Mouse (Mus musculus): ENCODE measurements around the gene Rnaseh2a. TPM values are rescaled to one million over a fixed set of nuclear protein-coding genes. Genes with fewer than 3 reads are reported as not detected.

Rnaseh2a gene
- polyA plus RNA-seq, 1 experiment = 39.8 TPM

GRCm38 (mm10) chr8:84970135-84970790 is 696 bp upstream of the Rnaseh2a start:
- Histone ChIP-seq H3K4me1 (ENCODE audit: control insufficient read depth, insufficient read depth, low read length) (peaks cover 26% of the 10 kb centered on the region), H3K27ac (ENCODE audit: insufficient read depth, low read depth, low read length) (peak overlapping the region; percentile 73), H3K4me3 (ENCODE audit: insufficient read depth, low read length) (peak overlapping the region; percentile 80)
- TF ChIP-seq POLR2A (IDR thresholded peaks at IDR 0.05; ENCODE audit: borderline replicate concordance, low read depth, low read length) (no peak), CTCF (IDR thresholded peaks at IDR 0.05; ENCODE audit: low read depth, low read length) (no peak)

GRCm38 (mm10) chr8:84968650-84969049 is 917 bp downstream of the Rnaseh2a start:
- peak overlapping the region; percentile 80 for H3K4me3 ChIP-seq (ENCODE audit: insufficient read depth, low read length)
- H3K4me1 ChIP-seq (ENCODE audit: control insufficient read depth, insufficient read depth, low read length) = peaks cover 22% of the 10 kb centered on the region
- TF ChIP-seq CTCF (IDR thresholded peaks at IDR 0.05; ENCODE audit: low read depth, low read length) (no peak), POLR2A (IDR thresholded peaks at IDR 0.05; ENCODE audit: borderline replicate concordance, low read depth, low read length) (no peak)
- peak overlapping the region; percentile 87 for H3K27ac ChIP-seq (ENCODE audit: insufficient read depth, low read depth, low read length)

- H3K4me1 ChIP-seq (ENCODE audit: control insufficient read depth, insufficient read depth, low read length) = peaks cover 22% of the 10 kb centered on the region
- H3K4me3 ChIP-seq (ENCODE audit: insufficient read depth, low read length) = peak overlapping the region; percentile 17
- H3K27ac ChIP-seq (ENCODE audit: insufficient read depth, low read depth, low read length) = peak overlapping the region; percentile 87
- TF ChIP-seq CTCF (IDR thresholded peaks at IDR 0.05; ENCODE audit: low read depth, low read length) (no peak), POLR2A (IDR thresholded peaks at IDR 0.05; ENCODE audit: borderline replicate concordance, low read depth, low read length) (no peak)
These were observed 1.8 kb downstream of the Rnaseh2a start for GRCm38 (mm10) chr8:84967532-84968304.

GRCm38 (mm10) chr8:84966603-84967002 is 3.0 kb downstream of the Rnaseh2a start:
- peaks cover 22% of the 10 kb centered on the region for H3K4me1 ChIP-seq (ENCODE audit: control insufficient read depth, insufficient read depth, low read length)
- H3K27ac ChIP-seq (ENCODE audit: insufficient read depth, low read depth, low read length) = no peak overlapping the region
- no peak for TF ChIP-seq POLR2A (IDR thresholded peaks at IDR 0.05; ENCODE audit: borderline replicate concordance, low read depth, low read length)
- no peak for TF ChIP-seq CTCF (IDR thresholded peaks at IDR 0.05; ENCODE audit: low read depth, low read length)
- no peak overlapping the region for H3K4me3 ChIP-seq (ENCODE audit: insufficient read depth, low read length)

GRCm38 (mm10) chr8:84965731-84966291 is 3.8 kb downstream of the Rnaseh2a start:
- Histone ChIP-seq H3K4me1 (ENCODE audit: control insufficient read depth, insufficient read depth, low read length) (peaks cover 22% of the 10 kb centered on the region), H3K27ac (ENCODE audit: insufficient read depth, low read depth, low read length) (peak overlapping the region; percentile 55), H3K4me3 (ENCODE audit: insufficient read depth, low read length) (peak overlapping the region; percentile 83)
- TF ChIP-seq POLR2A (IDR thresholded peaks at IDR 0.05; ENCODE audit: borderline replicate concordance, low read depth, low read length) = no peak
- TF ChIP-seq CTCF (IDR thresholded peaks at IDR 0.05; ENCODE audit: low read depth, low read length) = no peak

GRCm38 (mm10) chr8:84963952-84964351 is 5.6 kb downstream of the Rnaseh2a start:
- no peak overlapping the region for H3K4me3 ChIP-seq (ENCODE audit: insufficient read depth, low read length)
- TF ChIP-seq CTCF (IDR thresholded peaks at IDR 0.05; ENCODE audit: low read depth, low read length) (no peak), POLR2A (IDR thresholded peaks at IDR 0.05; ENCODE audit: borderline replicate concordance, low read depth, low read length) (no peak)
- H3K27ac ChIP-seq (ENCODE audit: insufficient read depth, low read depth, low read length) = no peak overlapping the region
- H3K4me1 ChIP-seq (ENCODE audit: control insufficient read depth, insufficient read depth, low read length) = peaks cover 22% of the 10 kb centered on the region

GRCm38 (mm10) chr8:84959811-84960210 is 9.8 kb downstream of the Rnaseh2a start:
- Histone ChIP-seq H3K4me3 (ENCODE audit: insufficient read depth, low read length) (no peak overlapping the region), H3K4me1 (ENCODE audit: control insufficient read depth, insufficient read depth, low read length) (peaks cover 1% of the 10 kb centered on the region), H3K27ac (ENCODE audit: insufficient read depth, low read depth, low read length) (no peak overlapping the region)
- TF ChIP-seq CTCF (IDR thresholded peaks at IDR 0.05; ENCODE audit: low read depth, low read length) (no peak), POLR2A (IDR thresholded peaks at IDR 0.05; ENCODE audit: borderline replicate concordance, low read depth, low read length) (no peak)

- peaks cover 8% of the 10 kb centered on the region for H3K4me1 ChIP-seq (ENCODE audit: control insufficient read depth, insufficient read depth, low read length)
- TF ChIP-seq POLR2A (IDR thresholded peaks at IDR 0.05; ENCODE audit: borderline replicate concordance, low read depth, low read length) (no peak), CTCF (IDR thresholded peaks at IDR 0.05; ENCODE audit: low read depth, low read length) (peak; percentile 58; the same call in 1 of the 2 replicates)
- H3K4me3 ChIP-seq (ENCODE audit: insufficient read depth, low read length) = no peak overlapping the region
- no peak overlapping the region for H3K27ac ChIP-seq (ENCODE audit: insufficient read depth, low read depth, low read length)
These were observed 12.8 kb downstream of the Rnaseh2a start for GRCm38 (mm10) chr8:84956768-84957167.

- peak overlapping the region; percentile 33 for H3K4me3 ChIP-seq (ENCODE audit: insufficient read depth, low read length)
- no peak for TF ChIP-seq POLR2A (IDR thresholded peaks at IDR 0.05; ENCODE audit: borderline replicate concordance, low read depth, low read length)
- no peak for TF ChIP-seq CTCF (IDR thresholded peaks at IDR 0.05; ENCODE audit: low read depth, low read length)
- no peak overlapping the region for H3K27ac ChIP-seq (ENCODE audit: insufficient read depth, low read depth, low read length)
- H3K4me1 ChIP-seq (ENCODE audit: control insufficient read depth, insufficient read depth, low read length) = peaks cover 8% of the 10 kb centered on the region
These were observed 16.8 kb downstream of the Rnaseh2a start for GRCm38 (mm10) chr8:84952612-84953255.

Measured in bone marrow macrophage, adult 2 months (primary cell).